Mouse (Mus musculus): ENCODE data around the gene Pds5b. TPM values are rescaled to one million over a fixed set of nuclear protein-coding genes. Genes with fewer than 3 reads are reported as not detected.
"Not testable (repeated sequence)": the region's sequence is repeated elsewhere in the genome, so short reads cannot be mapped to it uniquely, and the experiment has no call there.

The Pds5b gene
- total RNA-seq, 2 experiments from 2014 or later: 16.7 to 18.4 TPM

GRCm38 (mm10) chr5:150816775-150817174 is 143.2 kb downstream of the Pds5b start:
- no peak for DNase-seq
- intact Hi-C loops (cut with DNase I): no loop called here

DNA sequence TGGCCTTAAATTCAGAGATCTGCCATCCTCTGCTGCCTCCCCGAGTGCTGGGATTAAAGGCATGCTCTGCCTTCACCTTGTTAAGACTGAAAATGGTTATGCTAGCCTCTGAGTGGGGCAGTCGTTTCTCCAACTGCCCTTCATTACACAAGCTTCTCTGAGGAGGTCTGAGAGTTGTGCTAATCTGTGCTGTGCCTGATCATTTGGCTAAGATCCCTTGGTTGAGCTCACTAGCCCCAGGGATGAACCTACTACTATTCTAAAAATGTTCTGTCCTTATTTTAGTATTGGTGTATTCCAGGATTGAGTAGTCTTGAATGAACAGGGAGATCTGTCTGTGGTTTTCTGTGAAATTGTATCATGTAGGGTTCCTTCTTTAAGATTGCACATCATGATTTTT is 144.5 kb downstream of the Pds5b start:
- intact Hi-C loops (cut with DNase I): no loop called here
- no peak for DNase-seq

DNA sequence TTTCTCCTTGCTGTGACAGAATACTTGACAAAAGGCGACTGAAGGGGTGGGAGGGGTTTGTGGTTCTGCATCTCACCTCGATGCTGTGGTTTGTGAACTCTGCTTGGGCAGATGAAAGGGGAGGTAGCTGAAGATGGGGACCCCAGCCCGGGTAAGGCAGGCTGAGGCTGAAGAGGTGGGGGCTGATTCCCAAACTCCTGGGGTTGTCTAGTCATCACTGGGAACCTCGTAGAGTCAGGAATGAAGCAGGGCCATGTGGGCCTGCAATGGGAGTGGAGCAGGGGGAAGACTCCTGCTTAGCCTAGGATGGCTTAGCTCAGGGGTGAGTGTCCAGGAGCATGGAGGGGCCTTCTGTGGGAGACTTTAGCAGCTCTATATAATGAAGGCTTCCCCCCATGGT is 145.3 kb downstream of the Pds5b start:
- intact Hi-C loops (cut with DNase I): no loop called here
- DNase-seq: no peak

- intact Hi-C loops (cut with DNase I): no loop called here
Measured at GRCm38 (mm10) chr5:150819520-150819919, 146.0 kb downstream of the Pds5b start.

GRCm38 (mm10) chr5:150821152-150821551 is 147.6 kb downstream of the Pds5b start:
- DNase-seq: no peak
- intact Hi-C loops (cut with DNase I): no loop called here

More at GRCm38 (mm10) chr5:150819520-150819919, 146.0 kb downstream of the Pds5b start:
- DNase-seq: no peak

DNA sequence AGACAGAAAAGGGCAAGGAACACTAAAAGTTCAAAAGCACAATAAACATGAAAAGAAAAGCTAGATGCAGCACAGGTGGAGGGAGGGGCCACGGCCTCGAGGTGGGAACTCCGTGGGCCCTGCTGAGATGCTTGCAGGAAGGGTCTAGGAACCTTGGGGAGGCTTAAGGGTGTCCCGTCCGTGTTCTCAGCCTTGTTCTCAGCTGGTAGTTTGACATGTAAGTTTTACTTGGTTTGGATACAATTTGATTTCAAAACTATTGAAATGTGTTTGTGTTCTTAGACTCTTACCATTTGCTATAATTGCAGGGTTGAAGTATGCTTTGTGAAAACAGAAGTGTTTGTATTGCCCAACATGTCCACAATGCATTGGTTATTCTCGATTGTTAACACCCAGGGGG is 149.2 kb downstream of the Pds5b start:
- no peak for DNase-seq
- intact Hi-C loops (cut with DNase I): no loop called here

DNA sequence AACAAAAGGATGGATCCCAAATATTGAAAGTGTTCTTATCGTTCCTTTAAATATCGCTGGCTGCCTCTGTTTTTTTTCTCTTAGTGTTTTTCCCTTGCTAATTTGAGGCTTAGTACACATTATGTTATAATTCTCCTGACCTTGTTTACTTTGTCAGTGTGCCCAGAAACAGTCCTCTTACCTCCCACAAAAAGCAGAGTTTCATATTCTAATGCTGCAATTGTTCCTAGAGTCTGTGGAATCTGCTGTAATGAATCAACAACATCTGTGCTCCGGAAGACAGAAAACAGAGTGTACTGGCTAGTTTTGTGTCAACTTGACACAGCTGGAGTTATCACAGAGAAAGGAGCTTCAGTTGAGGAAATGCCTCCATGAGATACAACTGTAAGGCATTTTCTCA is 149.8 kb downstream of the Pds5b start:
- no peak for DNase-seq
- intact Hi-C loops (cut with DNase I): no loop called here

DNA sequence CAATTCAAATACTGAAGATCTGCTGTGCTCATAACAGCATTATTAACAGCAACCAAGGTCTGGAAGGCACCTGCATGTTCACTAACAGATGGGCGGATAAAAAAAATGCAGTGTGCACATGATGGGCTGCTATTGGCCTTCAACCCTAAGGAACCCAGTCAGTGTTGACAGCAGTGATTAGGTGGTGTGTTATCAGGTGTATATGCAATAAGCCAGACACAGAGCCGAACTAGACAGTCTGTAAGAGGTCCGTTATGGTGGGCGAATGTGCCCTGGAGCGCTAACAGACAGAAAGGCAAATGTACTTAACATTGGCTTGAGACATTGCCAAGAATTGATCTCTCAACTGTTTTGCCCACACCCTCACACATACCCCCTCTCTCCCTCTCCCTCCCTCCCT is 156.0 kb downstream of the Pds5b start:
- DNase-seq: no peak
- intact Hi-C loops (cut with DNase I): no loop called here

- intact Hi-C loops (cut with DNase I): no loop called here
- DNase-seq: no peak
Measured at GRCm38 (mm10) chr5:150830718-150831117, 157.2 kb downstream of the Pds5b start.

- no peak for DNase-seq
- intact Hi-C loops (cut with DNase I): no loop called here
Measured at GRCm38 (mm10) chr5:150836782-150837181, 163.2 kb downstream of the Pds5b start.

DNA sequence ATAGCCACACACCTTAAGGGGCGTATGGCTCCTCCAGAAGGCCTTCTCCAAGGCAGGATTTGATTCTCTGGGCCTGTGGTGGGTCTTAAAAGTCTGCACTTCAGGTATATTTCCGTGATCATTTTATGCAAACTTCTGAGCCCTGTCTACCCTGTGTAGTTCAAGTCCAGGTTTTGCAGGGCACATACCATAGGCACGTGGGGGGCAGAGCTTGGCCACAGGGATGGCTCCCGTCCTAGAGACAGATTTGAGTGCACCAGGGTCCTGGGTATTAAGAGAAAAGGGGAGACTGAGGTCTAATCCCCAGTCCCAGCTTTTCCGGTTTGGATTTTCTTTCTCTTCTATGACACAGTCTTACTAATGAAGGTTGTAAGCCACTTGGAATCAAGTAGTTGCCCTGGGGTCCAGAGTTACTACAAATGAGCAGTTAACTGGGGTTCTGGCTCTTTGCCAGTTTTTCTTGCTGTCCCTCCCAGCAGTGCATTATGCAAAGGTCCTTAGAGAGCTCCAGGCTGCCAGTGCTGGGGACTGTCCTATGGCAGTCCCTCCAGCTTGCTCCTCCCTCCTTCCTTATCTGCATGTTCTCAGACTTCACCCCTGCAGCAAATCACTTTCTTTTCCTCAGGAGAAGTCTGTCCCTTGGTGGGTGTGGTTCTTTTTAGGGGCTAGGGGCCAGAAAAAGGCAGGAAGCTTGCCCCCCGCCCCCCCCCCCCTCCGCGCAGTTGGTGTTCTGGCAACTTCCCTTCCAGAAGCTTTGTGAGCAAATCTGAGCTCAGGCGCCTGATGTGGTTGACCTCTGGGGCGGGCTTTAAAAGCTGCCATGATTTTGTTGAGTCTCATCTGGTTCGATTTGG is 166.4 kb downstream of the Pds5b start:
- DNase-seq: no peak
- intact Hi-C loops (cut with DNase I): no loop called here

DNA sequence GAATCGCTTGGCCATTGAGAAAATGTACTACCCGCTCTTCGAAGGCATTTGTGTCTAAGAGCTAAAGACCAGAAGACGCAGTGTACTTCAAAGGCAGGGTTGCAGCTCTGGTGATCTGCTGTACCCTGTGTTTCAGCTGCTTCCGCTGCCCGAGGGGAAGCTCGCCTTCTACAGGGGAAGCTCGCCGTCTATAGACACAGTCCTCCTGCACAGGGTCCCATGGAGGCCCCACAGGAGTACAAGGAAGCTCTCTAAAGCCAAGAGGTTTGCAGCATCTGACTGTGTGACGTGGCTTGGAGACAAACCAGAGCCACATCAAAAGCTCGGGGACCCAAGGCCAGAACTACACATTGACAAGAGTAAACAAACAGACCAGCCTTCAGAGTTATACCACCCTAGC is 167.1 kb downstream of the Pds5b start:
- DNase-seq: no peak

GRCm38 (mm10) chr5:150845961-150846360 is 172.4 kb downstream of the Pds5b start:
- intact Hi-C loops (cut with DNase I): no loop called here
- no peak for DNase-seq

More for the DNA sequence above, 167.1 kb downstream of the Pds5b start:
- intact Hi-C loops (cut with DNase I): no loop called here

DNA sequence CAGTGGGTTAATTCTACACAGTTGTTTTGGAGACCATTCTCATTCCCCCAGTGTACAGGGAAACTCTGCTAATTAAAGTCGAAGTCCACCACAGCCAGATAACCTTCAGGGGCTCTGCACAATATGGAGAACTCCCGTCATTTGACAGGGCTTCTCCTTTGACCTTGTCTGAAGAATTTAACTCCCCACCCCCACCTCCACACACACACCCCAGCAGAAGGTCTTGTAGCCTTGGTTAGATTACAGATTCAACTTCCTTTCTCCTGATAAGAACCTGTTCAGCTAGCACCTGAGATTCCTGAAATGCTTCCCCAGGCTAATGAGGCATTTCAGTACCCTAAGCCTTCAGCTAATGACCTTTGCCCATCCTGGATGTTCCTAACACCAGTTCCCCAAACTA is 177.3 kb downstream of the Pds5b start:
- DNase-seq: no peak
- intact Hi-C loops (cut with DNase I): no loop called here

- intact Hi-C loops (cut with DNase I): not testable (repeated sequence)
Measured at GRCm38 (mm10) chr5:150852097-150852496, 178.6 kb downstream of the Pds5b start.

GRCm38 (mm10) chr5:150854506-150854905 is 181.0 kb downstream of the Pds5b start:
- intact Hi-C loops (cut with DNase I): no loop called here
- DNase-seq: no peak

More at GRCm38 (mm10) chr5:150852097-150852496, 178.6 kb downstream of the Pds5b start:
- not testable (repeated sequence) for DNase-seq

DNA sequence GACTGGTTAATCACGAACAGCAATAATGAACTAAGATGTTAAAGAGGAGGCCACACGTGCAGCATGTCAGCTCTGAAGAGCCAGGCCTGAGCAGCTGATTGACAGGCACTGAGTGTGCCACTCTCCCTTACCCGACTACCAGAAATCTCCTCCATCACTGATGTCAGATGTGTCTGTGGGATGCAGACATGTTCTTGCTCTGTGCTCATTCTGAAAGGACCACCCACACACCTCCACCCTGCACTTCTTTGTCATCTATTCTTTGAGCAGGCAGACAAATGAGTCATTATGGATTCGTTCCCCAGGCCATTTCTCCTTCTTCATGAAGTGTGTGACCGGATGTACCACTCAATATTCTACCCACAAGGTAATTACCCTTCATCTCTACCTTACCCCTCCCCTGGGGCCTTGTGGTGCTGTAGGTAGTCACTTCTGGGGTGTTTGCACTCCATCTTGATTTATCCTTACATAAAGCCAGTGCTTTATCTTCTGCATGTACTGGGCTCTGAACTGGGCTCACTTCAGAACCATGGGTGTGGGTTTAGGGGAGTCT is 186.2 kb downstream of the Pds5b start:
- no peak for DNase-seq
- intact Hi-C loops (cut with DNase I): no loop called here

Other genes with a start within 250 kb of the Pds5b start
- gene Zar1l, start 155.6 kb upstream of the Pds5b start, total RNA-seq (2021): not detected
- gene Brca2, start 151.1 kb upstream of the Pds5b start, total RNA-seq (2021): 1 to 10 TPM; 1.0 to 1.2 TPM
- 1 to 10 TPM; 3.1 to 3.2 TPM for gene N4bp2l1, start 76.6 kb upstream of the Pds5b start, total RNA-seq (2021)
- 10 to 100 TPM; 23.6 to 28.8 TPM for gene N4bp2l2, start 7.6 kb upstream of the Pds5b start, total RNA-seq (2021)